Mouse (Mus musculus) MEL (cell line): ENCODE measurements around the gene Abcb6.
A peak's percentile ranks its signal among the peaks of the same experiment; 100 is the strongest.

Source experiments
- BHLHE40 ChIP-seq: IDR thresholded peaks from 2 replicates; pipeline ENCODE4 v1.6.1; 2012; ENCODE audit warnings: low read depth, mild to moderate bottlenecking, inconsistent platforms, low read length, improper control_type of control experiment, borderline replicate concordance
- CTCF ChIP-seq, 3 experiments: IDR thresholded peaks in 2 of 3; conservative IDR thresholded peaks in 1 of 3; 2 replicates each; pipeline ENCODE4 v1.5.1; 2011 to 2012; ENCODE audit warnings: low read length in 3 of 3, low read depth in 2 of 3, mild to moderate bottlenecking in 2 of 3, improper control_type of control experiment in 1 of 3, inconsistent platforms in 1 of 3, mixed read lengths in 1 of 3, moderate library complexity in 1 of 3; ENCODE audit not compliant: control insufficient read depth in 1 of 3, insufficient read depth in 1 of 3, poor library complexity in 1 of 3, severe bottlenecking in 1 of 3
- E2F4 ChIP-seq: IDR thresholded peaks from 2 replicates; pipeline ENCODE4 v1.6.1; 2011; ENCODE audit warnings: low read depth, low read length, improper control_type of control experiment, borderline replicate concordance
- MAX ChIP-seq: IDR thresholded peaks from 2 replicates; pipeline ENCODE4 v1.6.1; 2011; ENCODE audit warnings: low read length, improper control_type of control experiment
- MXI1 ChIP-seq: IDR thresholded peaks from 2 replicates; pipeline ENCODE4 v1.6.1; 2011; ENCODE audit warnings: mild to moderate bottlenecking, low read depth, low read length, improper control_type of control experiment
- MYB ChIP-seq: IDR thresholded peaks from 2 replicates; pipeline ENCODE4 v1.6.1; 2011; ENCODE audit warnings: mild to moderate bottlenecking, low read depth, low read length, improper control_type of control experiment
- TAL1 ChIP-seq: IDR thresholded peaks from 2 replicates; pipeline ENCODE4 v1.6.1; 2012; ENCODE audit warnings: mild to moderate bottlenecking, inconsistent platforms, low read length, moderate library complexity, mixed read lengths
- UBTF ChIP-seq: IDR thresholded peaks from 2 replicates; pipeline ENCODE4 v1.6.1; 2012; ENCODE audit warnings: low read depth, mild to moderate bottlenecking, inconsistent platforms, low read length, improper control_type of control experiment, moderate library complexity, borderline replicate concordance; ENCODE audit not compliant: insufficient read depth
- ZMIZ1 ChIP-seq: IDR thresholded peaks from 2 replicates; pipeline ENCODE4 v1.6.1; 2012; ENCODE audit warnings: low read depth, mild to moderate bottlenecking, inconsistent platforms, low read length, improper control_type of control experiment, moderate library complexity
- ZNF384 ChIP-seq: IDR thresholded peaks from 2 replicates; pipeline ENCODE4 v1.6.1; 2012; ENCODE audit warnings: low read depth, mild to moderate bottlenecking, inconsistent platforms, low read length, improper control_type of control experiment

- TF ChIP-seq E2F4 (no peak), TAL1 (no peak), ZMIZ1 (peak; percentile 39), UBTF (no peak; the same call in 1 of the 2 replicates), CTCF (IDR thresholded peaks at IDR 0.05 in 2 of 3, conservative IDR thresholded peaks at IDR 0.05 in 1 of 3; ENCODE audit: control insufficient read depth in 1 of 3, insufficient read depth in 1 of 3, low read depth in 2 of 3, low read length in 3 of 3, poor library complexity in 1 of 3, severe bottlenecking in 1 of 3) (peak in 2 of 3 experiments; percentile 64 to 79; a peak in 5 of 6 replicates), BHLHE40 (peak; percentile 93), ZNF384 (peak; percentile 89), MYB (no peak), MAX (peak; percentile 99), MXI1 (peak; percentile 80; the same call in 1 of the 2 replicates)
Observed at GRCm38 (mm10) chr1:75142301-75143261, 37.6 kb downstream of the Abcb6 start, which contains the start of the genes Cnppd1 and Retreg2.
